Mouse (Mus musculus) neural tube, embryonic 15.5 days (tissue): ENCODE data around the gene Bin2. TPM values are rescaled to one million over a fixed set of nuclear protein-coding genes. Genes with fewer than 3 reads are reported as not detected.

ENCODE experiments used
- ATAC-seq: fragments of 200-750 bp; cut with Nextera tagmentation; 2 replicates; pipeline ENCODE4 v1.8.0; 2017; ENCODE audit warnings: mild to moderate bottlenecking, moderate TSS enrichment, moderate library complexity; ENCODE audit not compliant: low FRiP score
- H3K27ac ChIP-seq: fragments of 300-500 bp; sonication (generic); replicated peaks from 2 replicates; pipeline ENCODE4 v1.5.1; 2015; ENCODE audit warnings: mild to moderate bottlenecking, inconsistent platforms
- H3K27me3 ChIP-seq: fragments of 300-500 bp; sonication (generic); replicated peaks from 2 replicates; pipeline ENCODE4 v1.6.1; 2015; ENCODE audit warnings: inconsistent platforms
- H3K36me3 ChIP-seq: fragments of 300-500 bp; sonication (generic); 2 replicates; pipeline ENCODE4 v1.6.1; 2015; ENCODE audit warnings: inconsistent platforms
- H3K4me1 ChIP-seq: fragments of 300-500 bp; sonication (generic); 2 replicates; pipeline ENCODE4 v1.6.1; 2015; ENCODE audit warnings: inconsistent platforms
- H3K4me2 ChIP-seq: fragments of 300-500 bp; sonication (generic); 2 replicates; pipeline ENCODE4 v1.6.1; 2015; ENCODE audit warnings: inconsistent platforms, mild to moderate bottlenecking, moderate library complexity
- H3K4me3 ChIP-seq: fragments of 300-500 bp; sonication (generic); replicated peaks from 2 replicates; pipeline ENCODE4 v1.5.1; 2015; ENCODE audit warnings: mild to moderate bottlenecking, inconsistent platforms
- H3K9ac ChIP-seq: fragments of 300-500 bp; sonication (generic); replicated peaks from 2 replicates; pipeline ENCODE4 v1.6.1; 2015; ENCODE audit warnings: mild to moderate bottlenecking, inconsistent platforms
- H3K9me3 ChIP-seq: fragments of 300-500 bp; sonication (generic); replicated peaks from 2 replicates; pipeline ENCODE4 v1.6.1; 2016; ENCODE audit warnings: inconsistent platforms
- WGBS: fragments of 180-500 bp; shearing (Covaris S2); methylation state at CpG from one replicate; pipeline ENCODE4 v1.1.7; 2015; ENCODE audit warnings: mixed read lengths; 5-methylcytosine and 5-hydroxymethylcytosine counted together
- polyA plus RNA-seq: library from polyadenylated mRNA; unstranded; fragments of >200 nt; fragmentation: Nextera tagmentation; extraction: Ambion mirVana; gene quantifications from 2 replicates; pipeline ENCODE4 v1.2.1, GENCODE M21; 2015

Gene Bin2
- polyA plus RNA-seq, 1 experiment from 2014 or later = 2.6 TPM

GRCm38 (mm10) chr15:100681770-100682169, 12.4 kb upstream of the Bin2 start:
- no peaks in the 10 kb centered on the region for H3K9me3 ChIP-seq
- WGBS = 40% methylated on average over 7 of the region's 7 CpGs
- no peaks in the 10 kb centered on the region for H3K36me3 ChIP-seq
- H3K9ac ChIP-seq = no peak overlapping the region
- H3K4me3 ChIP-seq = no peak overlapping the region
- H3K4me2 ChIP-seq = no peak overlapping the region
- no peak for ATAC-seq
- H3K27me3 ChIP-seq = no peaks in the 10 kb centered on the region
- H3K27ac ChIP-seq = no peak overlapping the region
- no peaks in the 10 kb centered on the region for H3K4me1 ChIP-seq

- Histone ChIP-seq H3K9me3 (no peaks in the 10 kb centered on the region), H3K4me3 (no peak overlapping the region), H3K36me3 (no peaks in the 10 kb centered on the region), H3K27me3 (no peaks in the 10 kb centered on the region), H3K4me2 (no peak overlapping the region), H3K4me1 (no peaks in the 10 kb centered on the region), H3K27ac (no peak overlapping the region), H3K9ac (no peak overlapping the region)
- 72% methylated on average over 3 of the region's 3 CpGs for WGBS
- no peak for ATAC-seq
Measured at GRCm38 (mm10) chr15:100680381-100680780, 11.0 kb upstream of the Bin2 start.

- H3K27ac ChIP-seq = no peak overlapping the region
- no peak for ATAC-seq
Measured at GRCm38 (mm10) chr15:100679005-100679404, 9.7 kb upstream of the Bin2 start.

GRCm38 (mm10) chr15:100678581-100678980, 9.2 kb upstream of the Bin2 start:
- Histone ChIP-seq H3K27me3 (no peaks in the 10 kb centered on the region), H3K27ac (no peak overlapping the region), H3K4me1 (no peaks in the 10 kb centered on the region), H3K4me2 (no peak overlapping the region), H3K9me3 (no peaks in the 10 kb centered on the region), H3K4me3 (no peak overlapping the region), H3K9ac (no peak overlapping the region), H3K36me3 (no peaks in the 10 kb centered on the region)
- ATAC-seq = no peak
- WGBS = 86% methylated on average over 12 of the region's 12 CpGs

More at GRCm38 (mm10) chr15:100679005-100679404, 9.7 kb upstream of the Bin2 start:
- no peaks in the 10 kb centered on the region for H3K4me1 ChIP-seq
- no peaks in the 10 kb centered on the region for H3K9me3 ChIP-seq
- no peaks in the 10 kb centered on the region for H3K27me3 ChIP-seq
- no peaks in the 10 kb centered on the region for H3K36me3 ChIP-seq
- H3K9ac ChIP-seq = no peak overlapping the region
- 79% methylated on average over 14 of the region's 14 CpGs for WGBS
- no peak overlapping the region for H3K4me2 ChIP-seq
- H3K4me3 ChIP-seq = no peak overlapping the region

- Histone ChIP-seq H3K9ac (no peak overlapping the region), H3K27me3 (no peaks in the 10 kb centered on the region), H3K4me1 (no peaks in the 10 kb centered on the region), H3K4me2 (no peak overlapping the region), H3K36me3 (no peaks in the 10 kb centered on the region), H3K9me3 (no peaks in the 10 kb centered on the region), H3K4me3 (no peak overlapping the region), H3K27ac (no peak overlapping the region)
- 76% methylated on average over 8 of the region's 8 CpGs for WGBS
- no peak for ATAC-seq
Measured at GRCm38 (mm10) chr15:100677675-100678074, 8.3 kb upstream of the Bin2 start.

GRCm38 (mm10) chr15:100676521-100676920, 7.2 kb upstream of the Bin2 start:
- no peak overlapping the region for H3K9ac ChIP-seq
- 78% methylated on average over 1 of the region's 1 CpGs for WGBS
- no peaks in the 10 kb centered on the region for H3K9me3 ChIP-seq
- no peak overlapping the region for H3K27ac ChIP-seq
- H3K4me1 ChIP-seq = no peaks in the 10 kb centered on the region
- no peak for ATAC-seq
- H3K27me3 ChIP-seq = no peaks in the 10 kb centered on the region
- H3K4me3 ChIP-seq = no peak overlapping the region
- H3K4me2 ChIP-seq = no peak overlapping the region
- no peaks in the 10 kb centered on the region for H3K36me3 ChIP-seq

GRCm38 (mm10) chr15:100675486-100675885, 6.1 kb upstream of the Bin2 start:
- H3K36me3 ChIP-seq = no peaks in the 10 kb centered on the region
- H3K9me3 ChIP-seq = no peaks in the 10 kb centered on the region
- no peaks in the 10 kb centered on the region for H3K4me1 ChIP-seq
- H3K9ac ChIP-seq = no peak overlapping the region
- no peak for ATAC-seq
- 74% methylated on average over 3 of the region's 3 CpGs for WGBS
- no peak overlapping the region for H3K27ac ChIP-seq
- H3K27me3 ChIP-seq = no peaks in the 10 kb centered on the region
- H3K4me2 ChIP-seq = no peak overlapping the region
- no peak overlapping the region for H3K4me3 ChIP-seq

- Histone ChIP-seq H3K4me2 (no peak overlapping the region), H3K27ac (no peak overlapping the region), H3K36me3 (no peaks in the 10 kb centered on the region), H3K4me3 (no peak overlapping the region), H3K4me1 (no peaks in the 10 kb centered on the region), H3K9me3 (no peaks in the 10 kb centered on the region), H3K9ac (no peak overlapping the region), H3K27me3 (no peaks in the 10 kb centered on the region)
- whole genome bisulfite sequencing = 90% methylated on average over 10 of the region's 10 CpGs
- no peak for ATAC-seq
Measured at GRCm38 (mm10) chr15:100674566-100674965, 5.2 kb upstream of the Bin2 start.

- no peaks in the 10 kb centered on the region for H3K4me1 ChIP-seq
- H3K36me3 ChIP-seq = no peaks in the 10 kb centered on the region
- no peak overlapping the region for H3K27ac ChIP-seq
- no peaks in the 10 kb centered on the region for H3K27me3 ChIP-seq
- H3K4me2 ChIP-seq = no peak overlapping the region
- ATAC-seq = no peak
- no peaks in the 10 kb centered on the region for H3K9me3 ChIP-seq
- H3K9ac ChIP-seq = no peak overlapping the region
- WGBS = 41% methylated on average over 12 of the region's 12 CpGs
- H3K4me3 ChIP-seq = no peak overlapping the region
Measured at GRCm38 (mm10) chr15:100673585-100674391, 4.4 kb upstream of the Bin2 start.

GRCm38 (mm10) chr15:100670833-100671232, 1.5 kb upstream of the Bin2 start:
- no peaks in the 10 kb centered on the region for H3K9me3 ChIP-seq
- H3K4me1 ChIP-seq = 0 out of 2 replicates have a peak, but pooled peaks cover 9% of the 10 kb centered on the region
- H3K36me3 ChIP-seq = no peaks in the 10 kb centered on the region
- no peak overlapping the region for H3K27ac ChIP-seq
- H3K4me3 ChIP-seq = no peak overlapping the region
- H3K27me3 ChIP-seq = 0 out of 2 replicates have a peak, but pooled peaks cover 4% of the 10 kb centered on the region
- 58% methylated on average over 5 of the region's 5 CpGs for WGBS
- no peak overlapping the region for H3K4me2 ChIP-seq
- no peak for ATAC-seq
- H3K9ac ChIP-seq = no peak overlapping the region

- WGBS = 71% methylated on average over 8 of the region's 8 CpGs
Measured at GRCm38 (mm10) chr15:100670004-100670403, 651 bp upstream of the Bin2 start.

GRCm38 (mm10) chr15:100667871-100668545, 1.3 kb downstream of the Bin2 start:
- Histone ChIP-seq H3K4me1 (0 out of 2 replicates have a peak, but pooled peaks cover 11% of the 10 kb centered on the region), H3K27me3 (0 out of 2 replicates have a peak, but pooled peaks cover 4% of the 10 kb centered on the region), H3K36me3 (no peaks in the 10 kb centered on the region), H3K9ac (no peak overlapping the region), H3K27ac (no peak overlapping the region), H3K4me2 (no peak overlapping the region), H3K9me3 (no peaks in the 10 kb centered on the region), H3K4me3 (no peak overlapping the region)
- 81% methylated on average over 5 of the region's 5 CpGs for WGBS
- ATAC-seq = no peak

More at GRCm38 (mm10) chr15:100670004-100670403, 651 bp upstream of the Bin2 start:
- Histone ChIP-seq H3K27ac (no peak overlapping the region), H3K9me3 (no peaks in the 10 kb centered on the region), H3K4me2 (no peak overlapping the region), H3K4me3 (no peak overlapping the region), H3K9ac (no peak overlapping the region), H3K36me3 (no peaks in the 10 kb centered on the region), H3K27me3 (0 out of 2 replicates have a peak, but pooled peaks cover 4% of the 10 kb centered on the region), H3K4me1 (0 out of 2 replicates have a peak, but pooled peaks cover 11% of the 10 kb centered on the region)
- no peak for ATAC-seq
